Mouse (Mus musculus) myocyte (in vitro differentiated cells): Measurements from ENCODE around the gene Ap2a2.

ENCODE experiments used
- CEBPB ChIP-seq: IDR thresholded peaks from 2 replicates; pipeline ENCODE4 v1.6.1; 2011; ENCODE audit warnings: mild to moderate bottlenecking, moderate library complexity; ENCODE audit not compliant: poor library complexity, insufficient read depth, severe bottlenecking
- E2F4 ChIP-seq: IDR thresholded peaks from one replicate; pipeline ENCODE4 v1.6.1; 2011; ENCODE audit warnings: mild to moderate bottlenecking, control low read depth, moderate library complexity; ENCODE audit not compliant: insufficient read depth
- SRF ChIP-seq: IDR thresholded peaks from one replicate; pipeline ENCODE4 v1.6.1; 2011; ENCODE audit warnings: low read depth; ENCODE audit not compliant: control insufficient read depth, insufficient read length

DNA sequence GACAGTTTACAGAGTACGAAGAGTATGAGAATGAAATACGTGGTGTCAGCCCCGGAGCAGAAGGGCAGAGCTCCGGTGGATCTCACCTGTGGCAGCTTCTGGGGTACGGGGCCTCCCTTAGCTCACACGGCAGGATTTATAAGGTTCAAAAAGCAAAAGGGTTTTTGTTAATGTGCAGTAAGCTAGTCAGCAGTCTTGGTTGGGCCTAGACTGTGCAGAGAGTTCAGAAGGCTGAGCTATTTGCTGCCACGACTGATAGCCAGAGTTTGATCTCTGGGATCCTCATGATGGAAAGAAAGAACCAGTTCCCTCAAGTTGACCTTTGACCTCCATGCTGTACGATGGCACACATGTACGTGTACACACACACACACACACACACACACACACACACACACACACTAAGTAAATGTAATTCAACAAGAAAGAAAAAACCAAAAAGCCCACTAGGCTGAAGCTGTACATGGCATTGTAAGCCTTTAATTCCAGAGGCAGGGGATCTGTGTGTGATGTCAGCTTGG is 7.4 kb downstream of the Ap2a2 start:
- TF ChIP-seq E2F4 (no peak), SRF (no peak), CEBPB (no peak)
